Mouse (Mus musculus) limb, embryonic 15.5 days (tissue): Measurements from ENCODE around the gene Alg11. TPM values are rescaled to one million over a fixed set of nuclear protein-coding genes. Genes with fewer than 3 reads are reported as not detected.

Source experiments
- ATAC-seq: fragments of 200-750 bp; cut with Nextera tagmentation; 2 replicates; pipeline ENCODE4 v1.8.0; 2017; ENCODE audit warnings: low read depth, moderate TSS enrichment; ENCODE audit not compliant: insufficient number of reproducible peaks, low FRiP score, low TSS enrichment
- H3K27ac ChIP-seq: fragments of 300-500 bp; sonication (generic); 2 replicates; pipeline ENCODE4 v1.5.1; 2015; ENCODE audit warnings: moderate library complexity, mild to moderate bottlenecking, inconsistent platforms
- H3K27me3 ChIP-seq: fragments of 300-500 bp; sonication (generic); 2 replicates; pipeline ENCODE4 v1.6.1; 2015; ENCODE audit warnings: inconsistent platforms
- H3K36me3 ChIP-seq: fragments of 300-500 bp; sonication (generic); 2 replicates; pipeline ENCODE4 v1.6.1; 2015; ENCODE audit warnings: inconsistent platforms
- H3K4me1 ChIP-seq: fragments of 300-500 bp; sonication (generic); 2 replicates; pipeline ENCODE4 v1.6.1; 2015; ENCODE audit warnings: inconsistent platforms
- H3K4me2 ChIP-seq: fragments of 300-500 bp; sonication (generic); 2 replicates; pipeline ENCODE4 v1.6.1; 2015; ENCODE audit warnings: mild to moderate bottlenecking, inconsistent platforms
- H3K4me3 ChIP-seq: fragments of 300-500 bp; sonication (generic); 2 replicates; pipeline ENCODE4 v1.5.1; 2015; ENCODE audit warnings: mild to moderate bottlenecking, inconsistent platforms
- H3K9ac ChIP-seq: fragments of 300-500 bp; sonication (generic); 2 replicates; pipeline ENCODE4 v1.6.1; 2015; ENCODE audit warnings: inconsistent platforms
- H3K9me3 ChIP-seq: fragments of 300-500 bp; sonication (generic); 2 replicates; pipeline ENCODE4 v1.6.1; 2016; ENCODE audit warnings: inconsistent platforms
- WGBS: fragments of 180-500 bp; shearing (Covaris S2); methylation state at CpG from one replicate; pipeline ENCODE4 v1.1.7; 2015; 5-methylcytosine and 5-hydroxymethylcytosine counted together
- polyA plus RNA-seq: library from polyadenylated mRNA; unstranded; fragments of >200 nt; fragmentation: Nextera tagmentation; extraction: Ambion mirVana; gene quantifications from 2 replicates; pipeline ENCODE4 v1.2.1, GENCODE M21; 2015

Alg11 gene
- polyA plus RNA-seq, 1 experiment from 2014 or later: 35.6 TPM

- Histone ChIP-seq H3K9me3 (no peaks in the 10 kb centered on the region), H3K4me1 (no peaks in the 10 kb centered on the region), H3K27me3 (no peaks in the 10 kb centered on the region), H3K4me2 (no peak overlapping the region), H3K27ac (no peak overlapping the region), H3K36me3 (no peaks in the 10 kb centered on the region), H3K9ac (no peak overlapping the region), H3K4me3 (no peak overlapping the region)
- no peak for ATAC-seq
- 89% methylated on average over 4 of the region's 4 CpGs for WGBS
These were observed 28.7 kb downstream of the Alg11 start for GRCm38 (mm10) chr8:22089226-22089625.

- H3K4me1 ChIP-seq: no peaks in the 10 kb centered on the region
- WGBS: 43% methylated on average over 8 of the region's 8 CpGs
- ATAC-seq: no peak
- no peak overlapping the region for H3K9ac ChIP-seq
- H3K4me3 ChIP-seq: no peak overlapping the region
- no peak overlapping the region for H3K4me2 ChIP-seq
- no peaks in the 10 kb centered on the region for H3K27me3 ChIP-seq
- H3K36me3 ChIP-seq: no peaks in the 10 kb centered on the region
- no peaks in the 10 kb centered on the region for H3K9me3 ChIP-seq
- no peak overlapping the region for H3K27ac ChIP-seq
These were observed 31.0 kb downstream of the Alg11 start for GRCm38 (mm10) chr8:22091568-22091967.

GRCm38 (mm10) chr8:22107020-22107419 lies 46.5 kb downstream of the Alg11 start:
- WGBS: 66% methylated on average over 4 of the region's 4 CpGs
- H3K9ac ChIP-seq: no peak overlapping the region
- no peak for ATAC-seq
- no peaks in the 10 kb centered on the region for H3K4me1 ChIP-seq
- H3K27ac ChIP-seq: no peak overlapping the region
- no peak overlapping the region for H3K4me2 ChIP-seq
- no peaks in the 10 kb centered on the region for H3K9me3 ChIP-seq
- no peak overlapping the region for H3K4me3 ChIP-seq
- H3K36me3 ChIP-seq: no peaks in the 10 kb centered on the region
- H3K27me3 ChIP-seq: no peaks in the 10 kb centered on the region

Other genes starting within 250 kb of the Alg11 start
- not detected in 2 replicates for gene Defb50, start 237.2 kb upstream of the Alg11 start, polyA plus RNA-seq
- gene Defb2, start 220.8 kb upstream of the Alg11 start, polyA plus RNA-seq: 1.3 TPM in 1 of 2 replicates, not detected in the other
- not detected in 2 replicates for gene Defb10, start 201.8 kb upstream of the Alg11 start, polyA plus RNA-seq
- gene Defb9, start 175.3 kb upstream of the Alg11 start, polyA plus RNA-seq: not detected in 2 replicates
- gene Defb11, start 154.3 kb upstream of the Alg11 start, polyA plus RNA-seq: not detected in 2 replicates
- not detected in 2 replicates for gene Defb15, start 128.0 kb upstream of the Alg11 start, polyA plus RNA-seq
- gene Defb35, start 122.4 kb upstream of the Alg11 start, polyA plus RNA-seq: not detected in 2 replicates
- not detected in 2 replicates for gene Defb13, start 114.0 kb upstream of the Alg11 start, polyA plus RNA-seq
- not detected in 2 replicates for gene Fam90a1a, start 102.0 kb upstream of the Alg11 start, polyA plus RNA-seq
- not detected in 2 replicates for gene Ccdc70, start 90.9 kb upstream of the Alg11 start, polyA plus RNA-seq
- gene Atp7b, start 416 bp upstream of the Alg11 start, polyA plus RNA-seq: 0.27 and 0.29 TPM in 2 replicates
- 0.07 and 0.19 TPM in 2 replicates for gene Nek5, start 64.3 kb downstream of the Alg11 start, polyA plus RNA-seq
- gene Nek3, start 105.7 kb downstream of the Alg11 start, polyA plus RNA-seq: 3.3 and 4.1 TPM in 2 replicates
- 36.5 and 37.1 TPM in 2 replicates for gene Ckap2, start 125.1 kb downstream of the Alg11 start, polyA plus RNA-seq
- 35.3 and 39.3 TPM in 2 replicates for gene Vps36, start 132.1 kb downstream of the Alg11 start, polyA plus RNA-seq
- 16.1 and 17.5 TPM in 2 replicates for gene Thsd1, start 166.6 kb downstream of the Alg11 start, polyA plus RNA-seq
- not detected in 2 replicates for gene Tpte, start 222.7 kb downstream of the Alg11 start, polyA plus RNA-seq